Mouse (Mus musculus) lung, embryonic 16.5 days (tissue): ENCODE data around the gene Sult6b2. TPM values are rescaled to one million over a fixed set of nuclear protein-coding genes. Genes with fewer than 3 reads are reported as not detected.

Source experiments
- ATAC-seq: fragments of 200-750 bp; cut with Nextera tagmentation; 2 replicates; pipeline ENCODE4 v1.8.0; 2017; ENCODE audit warnings: low read depth, mild to moderate bottlenecking, moderate library complexity
- H3K27ac ChIP-seq: fragments of 300-500 bp; sonication (generic); 2 replicates; pipeline ENCODE4 v1.5.1; 2014; ENCODE audit warnings: mild to moderate bottlenecking, control low read depth, low read length
- H3K27me3 ChIP-seq: fragments of 300-500 bp; sonication (generic); 2 replicates; pipeline ENCODE4 v1.6.1; 2014; ENCODE audit warnings: low read depth, low read length, mixed read lengths; ENCODE audit not compliant: control insufficient read depth, insufficient read depth
- H3K36me3 ChIP-seq: fragments of 300-500 bp; sonication (generic); 2 replicates; pipeline ENCODE4 v1.6.1; 2014; ENCODE audit warnings: low read length; ENCODE audit not compliant: control insufficient read depth, insufficient read depth
- H3K4me1 ChIP-seq: fragments of 300-500 bp; sonication (generic); replicated peaks from 2 replicates; pipeline ENCODE4 v1.6.1; 2014; ENCODE audit warnings: low read length, mixed read lengths; ENCODE audit not compliant: control insufficient read depth, insufficient read depth
- H3K4me2 ChIP-seq: fragments of 300-500 bp; sonication (generic); 2 replicates; pipeline ENCODE4 v1.6.1; 2014; ENCODE audit warnings: low read depth, low read length, control low read depth
- H3K4me3 ChIP-seq: fragments of 300-500 bp; sonication (generic); 2 replicates; pipeline ENCODE4 v1.5.1; 2014; ENCODE audit warnings: mild to moderate bottlenecking, low read length, control low read depth
- H3K9ac ChIP-seq: fragments of 300-500 bp; sonication (generic); 2 replicates; pipeline ENCODE4 v1.6.1; 2014; ENCODE audit warnings: low read length, control low read depth
- H3K9me3 ChIP-seq: fragments of 300-500 bp; sonication (generic); 2 replicates; pipeline ENCODE4 v1.6.1; 2016; ENCODE audit warnings: low read length; ENCODE audit not compliant: control insufficient read depth
- WGBS: fragments of 180-500 bp; shearing (Covaris S2); extraction: QIAGEN DNeasy Blood & Tissue Kit; methylation state at CpG from one replicate; pipeline ENCODE4 v1.1.7; 2014; 5-methylcytosine and 5-hydroxymethylcytosine counted together
- polyA plus RNA-seq: library from polyadenylated mRNA; unstranded; fragments of >200 nt; fragmentation: Nextera tagmentation; extraction: Ambion mirVana; gene quantifications from 2 replicates; pipeline ENCODE4 v1.2.1, GENCODE M21; 2015

Gene Sult6b2
- polyA plus RNA-seq, 1 experiment from 2014 or later = not detected

- Histone ChIP-seq H3K27me3 (no peaks in the 10 kb centered on the region), H3K9ac (no peak overlapping the region), H3K4me1 (no peaks in the 10 kb centered on the region), H3K27ac (no peak overlapping the region), H3K9me3 (no peaks in the 10 kb centered on the region), H3K4me2 (no peak overlapping the region), H3K36me3 (no peaks in the 10 kb centered on the region), H3K4me3 (no peak overlapping the region)
- ATAC-seq = no peak
- 75% methylated on average over 2 of the region's 2 CpGs for WGBS
These were observed 66.1 kb downstream of the Sult6b2 start for GRCm38 (mm10) chr6:142738225-142738624.

GRCm38 (mm10) chr6:142735302-142736005, 68.8 kb downstream of the Sult6b2 start:
- H3K36me3 ChIP-seq = no peaks in the 10 kb centered on the region
- H3K9me3 ChIP-seq = no peaks in the 10 kb centered on the region
- WGBS = 43% methylated on average over 8 of the region's 8 CpGs
- H3K27me3 ChIP-seq = no peaks in the 10 kb centered on the region
- H3K27ac ChIP-seq = no peak overlapping the region
- no peak overlapping the region for H3K4me2 ChIP-seq
- no peak overlapping the region for H3K9ac ChIP-seq
- ATAC-seq = no peak
- no peak overlapping the region for H3K4me3 ChIP-seq
- no peaks in the 10 kb centered on the region for H3K4me1 ChIP-seq

Other genes with a start within 250 kb of the Sult6b2 start
- gene Kcnj8, start 232.9 kb downstream of the Sult6b2 start, polyA plus RNA-seq = 17.8 and 18.8 TPM in 2 replicates
- 5.8 TPM in 2 replicates for gene Abcc9, start 102.2 kb downstream of the Sult6b2 start, polyA plus RNA-seq
- 61.7 and 65.1 TPM in 2 replicates for gene Cmas, start 47.8 kb downstream of the Sult6b2 start, polyA plus RNA-seq
- 0.30 and 0.39 TPM in 2 replicates for gene St8sia1, start 159.9 kb upstream of the Sult6b2 start, polyA plus RNA-seq